Mouse (Mus musculus): ENCODE data around the gene Olfr1250. TPM values are rescaled to one million over a fixed set of nuclear protein-coding genes. Genes with fewer than 3 reads are reported as not detected.
"Not testable (repeated sequence)": the region's sequence is repeated elsewhere in the genome, so short reads cannot be mapped to it uniquely, and the experiment has no call there.

The Olfr1250 gene
- not detected in 2 replicates for polyA plus RNA-seq (2015; fragmentation: Nextera tagmentation; extraction: Ambion mirVana)

DNA sequence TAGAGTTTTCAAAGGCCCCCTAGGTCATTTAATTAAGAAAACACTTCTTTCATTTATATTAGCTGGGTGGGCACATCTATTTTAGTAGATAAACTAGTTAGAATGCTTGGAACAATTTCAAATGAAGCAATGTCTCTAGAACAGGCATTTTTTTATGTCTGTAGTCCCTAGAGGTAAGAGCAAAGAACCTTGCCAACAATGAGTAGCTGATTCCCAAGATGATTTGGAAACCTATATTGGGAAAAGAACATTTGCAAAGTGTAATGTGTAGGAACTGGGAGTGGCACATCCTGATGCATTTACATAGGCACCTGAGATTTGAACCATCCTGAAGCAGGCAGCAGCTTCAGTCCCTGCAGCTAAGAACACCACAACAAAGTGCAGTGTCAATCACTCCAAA is at the start of gene Olfr1250:
TSS of gene Olfr1250 (minus strand) at position 101 of the 400 bp plus-strand sequence.
- H3K9me3 ChIP-seq: no peaks in the 10 kb centered on the region
- H3K36me3 ChIP-seq (replicated peaks): no peaks in the 10 kb centered on the region
- no peak for ATAC-seq (replicated peaks)
- H3K27ac ChIP-seq: no peak within 1 kb of the TSS
- no peak within 1 kb of the TSS for H3K4me2 ChIP-seq
- no peak within 1 kb of the TSS for H3K4me3 ChIP-seq
- no peaks in the 10 kb centered on the region for H3K27me3 ChIP-seq (replicated peaks)
- no peaks in the 10 kb centered on the region for H3K4me1 ChIP-seq
- H3K9ac ChIP-seq: no peak within 1 kb of the TSS

DNA sequence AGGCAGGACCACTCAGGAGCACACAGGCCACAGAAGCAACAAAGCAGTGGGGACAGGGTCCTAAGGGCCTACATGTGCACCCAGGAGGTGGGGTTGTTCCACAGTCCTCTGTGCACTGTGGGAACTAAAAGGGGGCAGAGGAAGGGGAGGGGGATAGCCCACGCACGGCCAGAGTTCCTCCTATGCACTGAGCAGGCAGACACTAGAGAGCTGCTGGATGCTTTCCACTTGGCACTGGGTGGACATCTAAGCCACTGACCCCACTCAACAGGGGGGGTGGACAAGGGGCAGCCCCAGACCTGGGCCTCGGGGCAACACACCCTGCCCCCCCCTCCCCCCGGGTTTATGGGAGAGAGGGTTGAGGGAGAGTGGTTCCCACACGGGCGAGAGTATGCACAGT is 30.7 kb upstream of the Olfr1250 start:
- Histone ChIP-seq H3K27me3 (replicated peaks) (no peaks in the 10 kb centered on the region), H3K9ac (no peak overlapping the region), H3K4me3 (no peak overlapping the region), H3K27ac (no peak overlapping the region), H3K4me1 (no peaks in the 10 kb centered on the region), H3K36me3 (replicated peaks) (no peaks in the 10 kb centered on the region), H3K9me3 (no peaks in the 10 kb centered on the region), H3K4me2 (no peak overlapping the region)
- 80% methylated on average over 6 of the region's 6 CpGs for WGBS
- no peak for ATAC-seq (replicated peaks)

DNA sequence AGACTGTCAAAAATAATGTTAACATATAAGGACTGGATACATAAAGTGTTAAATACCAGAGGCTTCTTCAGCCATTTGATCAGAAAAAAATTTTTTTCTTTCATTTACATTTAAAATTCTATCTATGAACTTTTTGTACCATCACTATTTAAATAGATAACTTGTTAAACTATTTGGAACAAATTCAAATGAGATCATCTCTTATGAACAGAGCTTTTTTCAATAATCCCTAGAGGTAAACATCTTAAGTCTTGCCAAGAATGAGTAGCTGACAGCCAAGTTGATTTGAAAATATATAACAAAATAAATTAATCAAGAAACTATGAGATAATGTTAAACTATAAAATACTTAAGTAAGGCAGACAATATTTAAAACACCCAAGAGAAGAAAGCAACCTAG is 10.6 kb upstream of the Olfr1250 start, which contains the start of gene Olfr1251:
TSS of gene Olfr1251 (minus strand) at position 101 of the 400 bp plus-strand sequence.
- Histone ChIP-seq H3K27ac (no peak within 1 kb of the TSS), H3K4me1 (no peaks in the 10 kb centered on the region), H3K9ac (no peak within 1 kb of the TSS), H3K36me3 (replicated peaks) (no peaks in the 10 kb centered on the region), H3K4me2 (no peak within 1 kb of the TSS), H3K4me3 (no peak within 1 kb of the TSS), H3K9me3 (no peaks in the 10 kb centered on the region), H3K27me3 (replicated peaks) (no peaks in the 10 kb centered on the region)
- no peak for ATAC-seq (replicated peaks)

DNA sequence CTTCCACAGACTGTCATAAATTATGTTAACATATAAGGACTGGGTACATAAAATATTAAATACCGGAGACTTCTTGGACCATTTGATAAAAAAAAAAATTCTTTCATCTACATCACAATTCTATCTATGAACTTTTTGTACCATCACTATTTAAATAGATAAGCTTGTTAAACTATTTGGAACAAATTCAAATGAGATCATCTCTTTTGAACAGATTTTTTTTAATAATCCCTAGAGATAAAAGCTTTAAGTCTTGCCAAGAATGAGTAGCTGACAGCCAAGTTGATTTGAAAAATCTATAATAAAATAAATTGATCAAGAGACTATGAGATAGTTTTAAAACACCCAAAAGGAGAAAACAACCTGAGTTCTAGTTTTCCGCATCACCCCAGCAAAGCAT is 26.4 kb downstream of the Olfr1250 start, which contains the start of gene Olfr1249:
TSS of gene Olfr1249 (minus strand) at position 101 of the 400 bp plus-strand sequence.
- no peak within 1 kb of the TSS for H3K4me3 ChIP-seq
- H3K4me1 ChIP-seq: no peaks in the 10 kb centered on the region
- no peak within 1 kb of the TSS for H3K4me2 ChIP-seq
- no peak within 1 kb of the TSS for H3K9ac ChIP-seq
- WGBS: 95% methylated on average over 2 of the region's 2 CpGs
- no peaks in the 10 kb centered on the region for H3K36me3 ChIP-seq (replicated peaks)
- ATAC-seq (replicated peaks): no peak
- H3K9me3 ChIP-seq: no peaks in the 10 kb centered on the region
- H3K27ac ChIP-seq: no peak within 1 kb of the TSS
- no peaks in the 10 kb centered on the region for H3K27me3 ChIP-seq (replicated peaks)

DNA sequence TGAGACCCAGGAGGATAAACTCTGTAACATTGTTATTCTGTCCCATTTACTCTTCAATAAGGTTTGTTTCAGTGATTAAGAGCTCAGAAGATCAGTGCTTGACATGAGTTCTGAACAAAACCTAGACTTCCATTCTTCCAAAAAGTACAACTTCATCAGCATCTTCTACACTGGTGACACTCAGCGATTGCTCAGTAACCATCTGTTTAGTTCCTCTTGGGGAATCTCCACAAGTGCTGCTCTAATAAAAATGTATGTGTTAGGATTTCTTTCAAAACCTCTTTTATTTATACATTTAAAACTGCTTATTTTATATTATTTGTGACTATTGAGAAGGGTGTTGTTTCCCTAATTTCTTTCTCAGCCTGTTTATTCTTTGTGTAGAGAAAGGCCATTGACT is 43.1 kb downstream of the Olfr1250 start, which contains the start of gene Olfr1248:
TSS of gene Olfr1248 (minus strand) at position 101 of the 400 bp plus-strand sequence.
- not testable (repeated sequence) for ATAC-seq (replicated peaks); H3K27ac ChIP-seq; H3K4me1 ChIP-seq; H3K4me3 ChIP-seq; H3K36me3 ChIP-seq (replicated peaks); H3K4me2 ChIP-seq; H3K9ac ChIP-seq; H3K9me3 ChIP-seq; H3K27me3 ChIP-seq (replicated peaks)
- WGBS: 90% methylated on average over 1 of the region's 1 CpGs

DNA sequence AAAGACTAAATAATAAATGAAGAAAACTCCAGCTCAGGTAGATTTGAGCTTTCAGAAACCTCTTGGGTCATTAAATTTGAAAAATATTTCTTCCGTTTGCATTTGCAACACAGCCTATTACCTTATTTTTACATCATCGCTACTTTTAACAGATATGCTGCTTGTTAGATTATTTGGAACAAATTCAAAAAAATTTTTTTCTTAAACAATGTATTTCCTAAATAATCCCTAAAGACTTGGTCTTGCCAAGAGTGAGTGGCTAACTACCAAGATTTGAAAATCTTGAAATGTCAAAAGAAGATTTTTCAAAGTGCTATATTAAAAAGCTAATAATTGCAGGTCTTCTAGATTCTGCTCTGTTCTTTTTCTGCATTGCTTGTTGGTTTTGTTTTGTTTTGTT is 47.2 kb downstream of the Olfr1250 start, which contains the start of gene Olfr1247:
TSS of gene Olfr1247 (minus strand) at position 101 of the 400 bp plus-strand sequence.
- H3K9ac ChIP-seq: no peak within 1 kb of the TSS
- no peaks in the 10 kb centered on the region for H3K4me1 ChIP-seq
- H3K4me2 ChIP-seq: no peak within 1 kb of the TSS
- no peak within 1 kb of the TSS for H3K27ac ChIP-seq
- no peak for ATAC-seq (replicated peaks)
- H3K36me3 ChIP-seq (replicated peaks): no peaks in the 10 kb centered on the region
- no peaks in the 10 kb centered on the region for H3K27me3 ChIP-seq (replicated peaks)
- no peak within 1 kb of the TSS for H3K4me3 ChIP-seq
- H3K9me3 ChIP-seq: no peaks in the 10 kb centered on the region
- WGBS: 92% methylated on average over 2 of the region's 2 CpGs

Other genes with a start within 250 kb of the Olfr1250 start
- not detected in 2 replicates for gene Olfr1239, start 241.1 kb downstream of the Olfr1250 start, polyA plus RNA-seq (2015; fragmentation: Nextera tagmentation; extraction: Ambion mirVana)
- gene Olfr1240, start 218.5 kb downstream of the Olfr1250 start, polyA plus RNA-seq (2015; fragmentation: Nextera tagmentation; extraction: Ambion mirVana): not detected in 2 replicates
- gene Olfr1241, start 174.3 kb downstream of the Olfr1250 start, polyA plus RNA-seq (2015; fragmentation: Nextera tagmentation; extraction: Ambion mirVana): not detected in 2 replicates
- gene Olfr1242, start 163.1 kb downstream of the Olfr1250 start, polyA plus RNA-seq (2015; fragmentation: Nextera tagmentation; extraction: Ambion mirVana): not detected in 2 replicates
- gene Olfr1243, start 130.0 kb downstream of the Olfr1250 start, polyA plus RNA-seq (2015; fragmentation: Nextera tagmentation; extraction: Ambion mirVana): not detected in 2 replicates
- not detected in 2 replicates for gene Olfr1245, start 83.0 kb downstream of the Olfr1250 start, polyA plus RNA-seq (2015; fragmentation: Nextera tagmentation; extraction: Ambion mirVana)
- not detected in 2 replicates for gene Olfr1246, start 68.3 kb downstream of the Olfr1250 start, polyA plus RNA-seq (2015; fragmentation: Nextera tagmentation; extraction: Ambion mirVana)
- gene Olfr1247, start 47.3 kb downstream of the Olfr1250 start, polyA plus RNA-seq (2015; fragmentation: Nextera tagmentation; extraction: Ambion mirVana): not detected in 2 replicates
- not detected in 2 replicates for gene Olfr1248, start 43.2 kb downstream of the Olfr1250 start, polyA plus RNA-seq (2015; fragmentation: Nextera tagmentation; extraction: Ambion mirVana)
- not detected in 2 replicates for gene Olfr1249, start 26.5 kb downstream of the Olfr1250 start, polyA plus RNA-seq (2015; fragmentation: Nextera tagmentation; extraction: Ambion mirVana)
- gene Olfr1251, start 10.5 kb upstream of the Olfr1250 start, polyA plus RNA-seq (2015; fragmentation: Nextera tagmentation; extraction: Ambion mirVana): not detected in 2 replicates
- not detected in 2 replicates for gene Olfr1252, start 63.5 kb upstream of the Olfr1250 start, polyA plus RNA-seq (2015; fragmentation: Nextera tagmentation; extraction: Ambion mirVana)
- not detected in 2 replicates for gene Olfr1253, start 95.6 kb upstream of the Olfr1250 start, polyA plus RNA-seq (2015; fragmentation: Nextera tagmentation; extraction: Ambion mirVana)
- not detected in 2 replicates for gene Olfr1254, start 132.2 kb upstream of the Olfr1250 start, polyA plus RNA-seq (2015; fragmentation: Nextera tagmentation; extraction: Ambion mirVana)
- not detected in 2 replicates for gene Olfr1255, start 150.6 kb upstream of the Olfr1250 start, polyA plus RNA-seq (2015; fragmentation: Nextera tagmentation; extraction: Ambion mirVana)
- gene Olfr1256, start 180.1 kb upstream of the Olfr1250 start, polyA plus RNA-seq (2015; fragmentation: Nextera tagmentation; extraction: Ambion mirVana): not detected in 2 replicates
- gene Olfr48, start 186.7 kb upstream of the Olfr1250 start, polyA plus RNA-seq (2015; fragmentation: Nextera tagmentation; extraction: Ambion mirVana): not detected in 2 replicates
- not detected in 2 replicates for gene Olfr1257, start 217.0 kb upstream of the Olfr1250 start, polyA plus RNA-seq (2015; fragmentation: Nextera tagmentation; extraction: Ambion mirVana)

Data from midbrain, embryonic 15.5 days (tissue).